Mouse (Mus musculus): ENCODE results near the gene Iqsec3. TPM values are rescaled to one million over a fixed set of nuclear protein-coding genes. Genes with fewer than 3 reads are reported as not detected.
A peak's percentile ranks its signal among the peaks of the same experiment; 100 is the strongest.

The Iqsec3 gene
- total RNA-seq, 1 experiment = 0.18 TPM

DNA sequence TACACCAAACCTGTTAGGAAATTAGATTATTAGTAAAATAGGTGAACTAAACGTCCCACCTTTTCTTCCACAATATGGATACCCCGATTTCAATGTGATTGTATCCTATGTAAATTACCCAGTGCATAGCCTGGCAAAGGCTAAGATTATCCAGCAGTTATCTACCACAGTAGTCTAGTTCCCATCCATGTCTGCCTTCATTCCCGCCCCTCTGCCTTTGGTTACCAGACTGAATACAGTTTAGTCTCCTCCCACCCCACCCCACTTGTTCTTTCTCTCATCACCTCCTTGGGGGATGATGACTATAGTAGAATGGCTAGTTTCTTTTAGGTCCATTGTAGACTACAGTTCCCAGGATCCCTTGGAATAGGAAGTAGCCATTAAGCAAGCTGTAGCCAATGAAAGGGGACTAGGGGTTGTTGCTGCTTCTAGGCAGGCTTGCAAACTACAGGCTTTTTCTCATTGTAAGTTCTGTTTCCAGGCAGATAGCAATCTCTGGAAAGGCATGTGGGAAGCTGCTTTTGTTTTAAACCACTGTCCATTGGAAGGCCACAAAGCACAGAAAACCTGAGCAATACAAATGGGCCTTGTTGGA, 27.7 kb upstream of the Iqsec3 start:
- Histone ChIP-seq H3K4me3 (ENCODE audit: insufficient read depth in 1 of 2, low read depth in 1 of 2, low read length in 2 of 2, poor library complexity in 1 of 2, severe bottlenecking in 1 of 2) (no peak overlapping the region), H3K27ac (ENCODE audit: insufficient read depth, low read depth, low read length, poor library complexity, severe bottlenecking) (no peak overlapping the region), H3K9me3 (ENCODE audit: control insufficient read depth, insufficient read depth, low read depth, low read length) (no peaks in the 10 kb centered on the region), H3K4me1 (ENCODE audit: control insufficient read depth in 2 of 2, insufficient read depth in 2 of 2, low read length in 2 of 2, poor library complexity in 1 of 2) (no peaks in the 10 kb centered on the region), H3K9ac (ENCODE audit: insufficient read depth, low read depth, low read length, poor library complexity, severe bottlenecking) (no peak overlapping the region), H3K36me3 (ENCODE audit: control insufficient read depth, insufficient read depth, low read length, poor library complexity, severe bottlenecking) (no peaks in the 10 kb centered on the region)
- DNase-seq (ENCODE audit: low read depth, low spot score) = no peak
- TF ChIP-seq MAFK (IDR thresholded peaks at IDR 0.05; ENCODE audit: insufficient read depth, low read depth, low read length) (no peak), HCFC1 (IDR thresholded peaks at IDR 0.05; ENCODE audit: borderline replicate concordance, insufficient read depth, low read length) (0 out of 2 replicates have a peak, but pooled peaks have one; percentile 30)
- in situ Hi-C loops (cut with MboI; ENCODE audit: low sequenced_read_pairs in 2 of 2, unreplicated experiment in 2 of 2) = no loop called here

DNA sequence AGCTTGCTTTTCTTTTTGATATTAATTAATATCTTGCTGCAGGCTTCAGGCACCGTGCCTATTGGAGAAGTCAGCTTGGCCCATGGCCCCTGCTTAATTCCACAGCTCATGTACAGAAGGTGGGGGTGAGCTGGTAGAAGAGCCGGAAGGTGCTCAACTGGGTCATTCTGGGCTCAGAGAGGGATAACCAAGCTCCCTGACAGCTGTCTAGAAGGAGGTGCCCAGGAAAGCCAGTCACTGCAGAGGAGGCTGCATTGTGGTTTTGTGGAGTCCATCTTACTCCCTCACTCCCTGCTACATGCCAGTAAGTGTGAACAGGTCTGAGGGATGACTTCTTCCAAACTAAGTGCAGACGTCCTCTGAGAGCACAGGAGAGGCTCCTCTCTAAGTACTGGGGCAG, 26.4 kb upstream of the Iqsec3 start:
- DNase-seq (ENCODE audit: low read depth, low spot score) = no peak
- Histone ChIP-seq H3K4me1 (ENCODE audit: control insufficient read depth in 2 of 2, insufficient read depth in 2 of 2, low read length in 2 of 2, poor library complexity in 1 of 2) (no peaks in the 10 kb centered on the region), H3K9ac (ENCODE audit: insufficient read depth, low read depth, low read length, poor library complexity, severe bottlenecking) (no peak overlapping the region), H3K36me3 (ENCODE audit: control insufficient read depth, insufficient read depth, low read length, poor library complexity, severe bottlenecking) (no peaks in the 10 kb centered on the region), H3K9me3 (ENCODE audit: control insufficient read depth, insufficient read depth, low read depth, low read length) (no peaks in the 10 kb centered on the region), H3K27ac (ENCODE audit: insufficient read depth, low read depth, low read length, poor library complexity, severe bottlenecking) (no peak overlapping the region), H3K4me3 (ENCODE audit: insufficient read depth in 1 of 2, low read depth in 1 of 2, low read length in 2 of 2, poor library complexity in 1 of 2, severe bottlenecking in 1 of 2) (no peak overlapping the region)
- TF ChIP-seq ZNF384 (IDR thresholded peaks at IDR 0.05; ENCODE audit: low read depth, low read length) (no peak), HCFC1 (IDR thresholded peaks at IDR 0.05; ENCODE audit: borderline replicate concordance, insufficient read depth, low read length) (no peak), CHD2 (IDR thresholded peaks at IDR 0.05; ENCODE audit: low read depth, low read length) (no peak), MAFK (IDR thresholded peaks at IDR 0.05; ENCODE audit: insufficient read depth, low read depth, low read length) (no peak), ZC3H11A (IDR thresholded peaks at IDR 0.05; ENCODE audit: borderline replicate concordance, low read depth, low read length) (no peak)
- in situ Hi-C loops (cut with MboI; ENCODE audit: low sequenced_read_pairs in 2 of 2, unreplicated experiment in 2 of 2) = no loop called here

DNA sequence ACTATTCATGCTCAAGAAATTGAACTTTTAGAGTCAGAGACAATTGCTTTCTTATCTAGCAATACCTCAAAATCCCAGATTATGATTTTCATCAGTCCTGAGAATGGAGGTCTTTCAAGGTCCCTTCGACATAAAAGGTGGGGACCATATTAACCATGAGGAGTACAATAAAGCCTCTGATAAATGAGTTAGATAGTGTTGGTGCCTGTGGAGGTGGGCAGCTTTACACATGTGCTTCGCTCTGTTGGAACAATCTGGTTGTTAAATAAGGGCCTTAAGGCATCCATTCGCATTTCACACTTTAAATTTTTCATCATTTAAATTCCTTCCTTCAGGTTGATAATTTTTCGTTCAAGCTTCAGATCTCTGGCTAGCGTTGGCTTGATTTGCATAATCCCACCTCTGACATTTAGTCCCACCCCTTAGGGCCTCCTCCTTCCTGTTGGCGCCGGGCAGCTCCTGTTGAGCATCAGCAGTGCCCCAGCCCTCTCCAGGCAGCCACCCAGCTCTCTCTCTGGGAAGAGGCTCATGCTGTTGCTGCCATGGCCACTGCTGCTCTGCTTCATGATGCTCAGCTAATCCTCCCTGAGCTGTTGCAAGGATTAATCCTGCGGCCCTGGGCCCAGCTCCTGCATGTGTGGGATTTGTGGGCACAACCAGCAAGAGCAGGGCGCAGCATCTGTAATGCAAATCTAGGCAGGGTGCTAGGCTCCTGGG, 25.5 kb upstream of the Iqsec3 start:
- no peak overlapping the region; the same call in 1 of the 2 replicates for H3K9ac ChIP-seq (ENCODE audit: insufficient read depth, low read depth, low read length, poor library complexity, severe bottlenecking)
- TF ChIP-seq HCFC1 (IDR thresholded peaks at IDR 0.05; ENCODE audit: borderline replicate concordance, insufficient read depth, low read length) = no peak
- TF ChIP-seq CHD2 (IDR thresholded peaks at IDR 0.05; ENCODE audit: low read depth, low read length) = no peak
- TF ChIP-seq ZNF384 (IDR thresholded peaks at IDR 0.05; ENCODE audit: low read depth, low read length) = no peak
- TF ChIP-seq ZC3H11A (IDR thresholded peaks at IDR 0.05; ENCODE audit: borderline replicate concordance, low read depth, low read length) = no peak
- TF ChIP-seq MAFK (IDR thresholded peaks at IDR 0.05; ENCODE audit: insufficient read depth, low read depth, low read length) = no peak
- no peaks in the 10 kb centered on the region for H3K36me3 ChIP-seq (ENCODE audit: control insufficient read depth, insufficient read depth, low read length, poor library complexity, severe bottlenecking)
- no peak overlapping the region for H3K27ac ChIP-seq (ENCODE audit: insufficient read depth, low read depth, low read length, poor library complexity, severe bottlenecking)
- no peak for DNase-seq (ENCODE audit: low read depth, low spot score)
- no peak overlapping the region; a peak in 1 of 4 replicates for H3K4me3 ChIP-seq (ENCODE audit: insufficient read depth in 1 of 2, low read depth in 1 of 2, low read length in 2 of 2, poor library complexity in 1 of 2, severe bottlenecking in 1 of 2)
- no peaks in the 10 kb centered on the region for H3K4me1 ChIP-seq (ENCODE audit: control insufficient read depth in 2 of 2, insufficient read depth in 2 of 2, low read length in 2 of 2, poor library complexity in 1 of 2)
- H3K9me3 ChIP-seq (ENCODE audit: control insufficient read depth, insufficient read depth, low read depth, low read length) = no peaks in the 10 kb centered on the region
- in situ Hi-C loops (cut with MboI; ENCODE audit: low sequenced_read_pairs in 2 of 2, unreplicated experiment in 2 of 2) = no loop called here

DNA sequence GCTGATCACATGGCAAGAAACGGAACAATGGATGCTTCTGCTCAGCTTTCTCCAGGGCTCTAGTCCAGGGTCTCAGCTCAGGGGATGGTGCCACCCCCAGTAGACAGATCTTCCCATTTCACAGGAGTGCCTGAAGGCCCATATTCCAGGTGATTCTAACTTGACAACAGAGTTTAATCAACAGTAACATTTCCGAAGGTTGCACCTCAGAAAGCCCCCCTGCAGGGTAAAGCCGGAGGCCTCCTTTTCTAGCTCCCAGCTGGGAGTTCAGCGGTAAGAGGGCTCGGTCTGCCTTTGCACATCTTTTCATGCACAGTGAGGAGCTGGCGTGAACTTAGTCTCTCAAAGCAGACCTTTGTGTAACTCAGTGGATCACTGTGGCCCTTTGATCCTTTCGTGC, 22.1 kb upstream of the Iqsec3 start:
- H3K27ac ChIP-seq (ENCODE audit: insufficient read depth, low read depth, low read length, poor library complexity, severe bottlenecking) = no peak overlapping the region
- no peak overlapping the region for H3K4me3 ChIP-seq (ENCODE audit: insufficient read depth in 1 of 2, low read depth in 1 of 2, low read length in 2 of 2, poor library complexity in 1 of 2, severe bottlenecking in 1 of 2)
- no peaks in the 10 kb centered on the region for H3K36me3 ChIP-seq (ENCODE audit: control insufficient read depth, insufficient read depth, low read length, poor library complexity, severe bottlenecking)
- no peak for TF ChIP-seq MAFK (IDR thresholded peaks at IDR 0.05; ENCODE audit: insufficient read depth, low read depth, low read length)
- TF ChIP-seq ZNF384 (IDR thresholded peaks at IDR 0.05; ENCODE audit: low read depth, low read length) = no peak
- TF ChIP-seq ZC3H11A (IDR thresholded peaks at IDR 0.05; ENCODE audit: borderline replicate concordance, low read depth, low read length) = no peak
- TF ChIP-seq HCFC1 (IDR thresholded peaks at IDR 0.05; ENCODE audit: borderline replicate concordance, insufficient read depth, low read length) = no peak
- TF ChIP-seq CHD2 (IDR thresholded peaks at IDR 0.05; ENCODE audit: low read depth, low read length) = no peak
- H3K9me3 ChIP-seq (ENCODE audit: control insufficient read depth, insufficient read depth, low read depth, low read length) = no peaks in the 10 kb centered on the region
- in situ Hi-C loops (cut with MboI; ENCODE audit: low sequenced_read_pairs in 2 of 2, unreplicated experiment in 2 of 2) = no loop called here
- no peak for DNase-seq (ENCODE audit: low read depth, low spot score)
- H3K9ac ChIP-seq (ENCODE audit: insufficient read depth, low read depth, low read length, poor library complexity, severe bottlenecking) = no peak overlapping the region
- no peaks in the 10 kb centered on the region for H3K4me1 ChIP-seq (ENCODE audit: control insufficient read depth in 2 of 2, insufficient read depth in 2 of 2, low read length in 2 of 2, poor library complexity in 1 of 2)
